Mouse (Mus musculus) 416B (cell line): Measurements from ENCODE around the gene Dock6.
"Not testable (repeated sequence)": the region's sequence is repeated elsewhere in the genome, so short reads cannot be mapped to it uniquely, and the experiment has no call there.

Experiments used
- DNase-seq: peaks from one replicate; pipeline ENCODE4 v3.0.0; 2011; ENCODE audit warnings: low read depth

The Dock6 gene

DNA sequence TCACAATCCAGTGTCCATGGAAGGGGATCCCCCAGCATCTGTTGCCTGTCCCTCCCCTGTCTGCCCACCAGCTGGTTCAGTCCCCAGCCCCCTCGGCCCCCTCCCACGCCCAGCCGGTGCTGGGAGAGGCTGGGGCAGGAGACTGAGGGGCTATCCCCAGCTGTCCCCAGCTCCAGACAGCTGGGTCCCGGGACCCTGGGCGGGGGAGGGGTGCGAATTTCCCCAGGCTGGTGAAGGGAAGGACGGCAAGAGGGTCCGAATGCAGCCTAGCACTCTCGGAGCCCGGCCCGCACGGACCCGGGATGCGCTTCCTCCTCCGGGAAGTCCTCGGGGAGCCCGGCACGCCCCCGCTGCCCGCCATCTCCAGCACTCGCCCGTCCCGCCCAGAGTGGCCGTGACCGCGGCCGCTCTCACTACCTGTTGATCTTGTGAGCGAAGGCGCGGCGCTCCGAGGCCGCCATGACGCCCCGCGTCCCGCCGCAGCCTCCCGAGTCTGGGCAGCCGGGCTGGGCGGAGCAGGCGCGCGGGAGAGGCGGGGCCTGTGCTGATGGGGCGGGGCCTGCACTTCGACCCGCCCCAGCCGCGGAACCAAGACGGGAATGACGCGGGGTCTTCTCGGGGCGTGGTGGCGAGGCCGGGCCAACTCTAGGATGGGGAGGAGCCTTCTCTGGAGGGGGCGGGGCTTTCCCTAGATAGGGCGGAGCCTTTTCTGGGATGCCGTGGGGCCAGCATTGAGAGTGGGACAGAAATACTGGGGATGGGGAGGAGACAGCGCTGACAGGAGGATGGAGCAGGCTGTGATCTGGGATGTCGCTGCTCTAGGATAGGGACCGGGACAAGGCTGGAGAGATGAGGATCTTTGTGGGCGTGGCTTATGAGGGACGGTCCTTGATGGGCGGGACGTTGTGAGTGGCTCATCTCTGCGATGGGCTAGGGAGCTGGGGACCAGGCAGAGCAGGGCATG lies at the start of gene Dock6:
Dock6 (minus strand) TSS at position 508 of the 964 bp plus-strand sequence.
- no peak for DNase-seq

DNA sequence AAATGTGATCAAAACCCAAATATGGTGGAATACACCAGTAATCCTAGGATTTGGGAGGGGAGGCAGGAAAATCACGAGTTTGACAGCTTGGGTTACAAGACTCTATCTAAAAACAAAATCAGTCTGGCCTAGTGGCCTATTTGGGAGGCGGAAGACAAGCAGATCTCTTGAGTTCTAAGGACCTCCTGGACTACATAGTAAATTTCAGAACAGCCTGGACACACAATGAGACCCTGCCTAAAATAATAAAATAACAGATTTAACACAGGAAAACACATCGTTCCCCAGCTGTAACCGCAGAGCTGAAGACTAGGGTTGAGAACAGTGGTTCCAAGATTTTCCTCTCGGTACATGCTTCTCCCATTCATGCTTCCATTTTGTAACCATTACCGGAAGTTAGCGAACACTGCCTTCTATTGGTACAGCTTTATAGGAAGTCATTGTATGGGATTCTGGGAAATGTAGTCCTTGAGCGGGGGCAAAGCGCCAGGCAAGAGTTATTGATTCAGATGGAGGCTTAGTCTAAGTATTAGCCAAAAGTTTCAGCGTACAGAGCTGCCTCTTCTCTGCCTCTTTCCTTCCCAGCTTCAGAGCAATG lies 48.9 kb upstream of the Dock6 start:
- DNase-seq = peak; percentile 94

GRCm38 (mm10) chr9:21889229-21889628 lies 36.8 kb upstream of the Dock6 start:
- DNase-seq = peak; percentile 58

GRCm38 (mm10) chr9:21876601-21877000 lies 24.2 kb upstream of the Dock6 start:
- DNase-seq = peak; percentile 40

- no peak for DNase-seq
Measured at GRCm38 (mm10) chr9:21872204-21872603, 19.8 kb upstream of the Dock6 start.

GRCm38 (mm10) chr9:21870879-21871524 lies 18.6 kb upstream of the Dock6 start:
- peak; percentile 62 for DNase-seq

GRCm38 (mm10) chr9:21869290-21869689 lies 16.9 kb upstream of the Dock6 start:
- DNase-seq = peak; percentile 6

DNA sequence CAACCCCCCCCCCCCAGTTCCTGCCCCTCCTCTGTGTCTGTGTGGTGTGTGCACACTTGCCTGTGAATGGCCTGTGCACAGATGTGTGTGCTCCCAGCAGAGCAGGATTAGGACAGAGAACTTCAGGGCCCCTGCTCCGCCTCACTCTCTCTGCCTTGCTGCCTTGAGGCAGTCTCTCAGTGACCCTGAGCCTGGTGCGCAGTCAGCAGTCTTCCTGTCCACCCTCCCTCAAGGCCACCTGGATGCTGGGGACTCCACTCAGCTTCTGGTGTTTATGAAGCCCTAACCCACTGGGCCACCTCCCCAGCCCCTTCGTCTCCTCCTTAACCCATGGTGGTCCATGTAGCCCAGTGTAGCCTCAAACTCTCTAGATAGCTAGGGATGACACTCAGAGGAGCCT lies 15.3 kb upstream of the Dock6 start:
- DNase-seq = no peak

DNA sequence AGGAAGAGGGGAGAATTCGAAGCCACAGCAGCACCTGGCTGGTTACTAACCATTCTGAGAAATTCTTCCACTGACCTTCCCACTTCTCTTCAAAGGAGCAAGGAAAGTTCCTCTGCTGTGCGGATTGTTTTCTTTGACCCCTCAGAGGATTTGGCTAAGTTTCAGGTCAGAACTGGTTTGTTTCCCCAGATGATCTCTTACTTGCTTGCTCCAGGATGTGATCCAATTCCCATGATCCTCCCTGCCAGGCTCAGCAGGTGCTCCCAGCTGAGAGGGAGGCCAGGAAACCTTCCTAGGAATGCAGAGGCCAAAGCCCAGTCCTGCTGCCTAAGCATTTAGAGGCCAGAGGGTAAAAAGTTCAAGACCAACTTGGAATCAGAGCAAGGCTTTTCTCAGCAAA lies 14.2 kb upstream of the Dock6 start:
- DNase-seq = no peak

GRCm38 (mm10) chr9:21865673-21866398 lies 13.4 kb upstream of the Dock6 start:
- no peak for DNase-seq

DNA sequence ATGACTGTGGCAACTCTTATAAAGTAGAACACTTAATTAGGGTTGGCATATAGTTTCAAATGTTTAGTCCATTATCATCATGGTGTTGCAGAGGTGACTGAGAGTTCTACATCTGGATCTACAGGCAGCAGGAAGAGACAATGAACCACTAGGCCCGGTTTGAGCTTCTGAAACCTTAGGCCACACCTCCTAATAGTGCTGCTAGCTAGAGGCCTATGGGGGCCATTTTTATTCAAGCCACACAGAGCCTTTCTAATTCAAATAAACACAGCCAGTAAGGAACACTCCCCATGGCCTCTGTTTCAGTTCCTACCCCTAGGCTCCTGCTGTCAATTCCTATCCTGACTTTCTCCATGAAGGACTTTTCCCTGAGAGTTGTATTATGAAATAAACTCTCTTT lies 9.7 kb upstream of the Dock6 start:
- no peak for DNase-seq

- not testable (repeated sequence) for DNase-seq
Measured at GRCm38 (mm10) chr9:21860349-21860748, 7.9 kb upstream of the Dock6 start.

DNA sequence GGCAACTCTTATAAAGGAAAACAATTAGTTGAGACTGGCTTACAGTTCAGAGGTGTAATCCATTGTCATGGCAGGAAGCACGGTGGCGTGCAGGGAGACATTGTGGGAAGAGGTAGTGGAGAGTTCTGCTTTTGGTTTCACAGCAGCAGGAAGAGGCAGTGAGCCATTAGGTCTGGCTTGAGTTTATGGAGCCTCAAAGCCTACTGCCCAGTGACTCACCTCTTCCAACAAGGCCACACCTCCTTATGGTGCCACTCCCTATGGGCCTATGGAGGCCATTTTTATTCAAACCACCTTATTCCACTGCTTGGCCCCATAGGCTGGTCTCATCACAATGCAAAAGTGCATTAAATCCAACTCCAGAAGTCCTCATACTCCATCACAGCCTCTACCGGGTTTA lies 7.2 kb upstream of the Dock6 start:
- peak; percentile 58 for DNase-seq

DNA sequence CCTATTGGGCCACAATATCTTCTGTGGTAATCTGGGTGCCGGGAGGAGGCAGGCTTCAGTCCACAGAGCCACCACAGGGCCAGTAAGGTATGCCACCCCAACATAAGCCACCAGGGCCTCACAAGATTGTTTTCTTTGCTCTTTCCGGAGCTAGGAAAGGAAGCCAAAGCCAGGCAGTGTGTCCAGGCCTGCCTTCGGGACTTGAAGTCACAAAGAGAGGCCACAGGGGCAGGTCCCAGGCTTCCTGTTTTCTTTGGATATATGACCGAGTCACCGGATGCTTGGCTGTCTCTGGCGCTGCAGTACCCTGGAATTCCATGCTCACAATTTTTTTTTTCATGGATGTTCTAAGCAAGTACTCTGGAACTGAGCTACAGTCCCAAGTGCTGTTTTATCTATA lies 5.6 kb upstream of the Dock6 start:
- no peak for DNase-seq

DNA sequence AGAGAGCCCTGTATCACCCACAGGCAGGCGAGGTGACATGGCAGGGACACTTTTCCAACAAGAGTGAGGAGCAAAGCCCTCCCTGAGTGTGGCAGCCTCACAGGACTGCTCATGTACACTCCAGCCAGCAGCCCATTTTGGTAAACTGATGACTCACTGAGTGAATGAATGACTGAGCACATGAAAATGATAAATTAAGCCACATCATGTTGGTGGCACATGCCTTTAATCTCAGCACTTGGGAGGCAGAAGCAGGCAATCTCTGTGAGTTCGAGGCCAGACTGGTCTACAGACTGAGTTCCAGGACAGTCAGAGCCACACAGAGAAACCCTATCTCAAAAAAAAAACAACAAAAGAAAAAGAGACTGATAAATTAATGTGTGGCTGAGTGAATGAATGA lies 5.1 kb upstream of the Dock6 start:
- no peak for DNase-seq

- DNase-seq = no peak
Measured at GRCm38 (mm10) chr9:21854894-21855293, 2.5 kb upstream of the Dock6 start.

GRCm38 (mm10) chr9:21853961-21854360 lies 1.5 kb upstream of the Dock6 start:
- no peak for DNase-seq

DNA sequence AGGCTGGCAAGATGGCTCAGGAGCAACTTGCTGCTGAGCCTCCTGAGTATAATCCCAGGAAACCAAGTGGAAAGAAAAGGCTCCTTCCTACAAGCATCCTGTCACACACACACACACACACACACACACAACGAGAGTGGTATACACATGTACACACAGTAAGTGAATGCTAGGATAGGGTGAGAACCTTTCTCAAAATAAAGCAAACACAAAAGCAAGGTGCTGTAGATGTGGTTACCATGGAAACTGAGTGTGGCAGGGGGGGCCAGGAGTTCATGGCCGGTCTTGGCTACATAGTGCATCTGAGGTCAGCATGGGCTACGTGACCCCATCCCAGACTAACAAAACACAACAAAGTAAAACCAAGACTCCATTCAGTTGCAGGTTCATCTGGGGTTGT lies 1.4 kb downstream of the Dock6 start:
- DNase-seq = no peak

GRCm38 (mm10) chr9:21849691-21850677 lies 2.5 kb downstream of the Dock6 start:
- no peak for DNase-seq

- no peak for DNase-seq
Measured at GRCm38 (mm10) chr9:21847926-21848325, 4.5 kb downstream of the Dock6 start.

DNA sequence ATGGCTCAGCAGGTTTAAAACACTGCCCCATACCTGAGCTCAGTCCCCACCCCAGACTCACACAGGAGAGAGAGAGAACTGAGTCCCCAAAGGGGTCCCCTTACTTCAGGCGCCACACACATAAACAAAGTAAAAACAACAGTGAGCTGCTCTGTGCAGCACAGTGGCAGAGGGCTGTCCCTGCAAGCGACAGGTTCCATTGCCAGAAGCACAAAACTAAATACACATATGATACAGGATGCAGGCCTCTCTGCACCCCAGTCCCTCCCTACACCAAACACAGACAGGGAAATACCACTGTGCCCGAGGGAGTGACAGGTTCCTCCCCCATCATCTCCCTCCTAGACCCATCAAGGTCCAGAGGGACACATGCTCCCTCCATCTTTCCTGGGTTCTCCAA lies 5.0 kb downstream of the Dock6 start:
- DNase-seq = no peak
